Mouse (Mus musculus): Measurements from ENCODE around the gene Lekr1. TPM values are rescaled to one million over a fixed set of nuclear protein-coding genes. Genes with fewer than 3 reads are reported as not detected.

The Lekr1 gene
- polyA plus RNA-seq, 1 experiment from 2014 or later, result 9.2 TPM

- no peaks in the 10 kb centered on the region for H3K9me3 ChIP-seq (ENCODE audit: control insufficient read depth, low read length)
- H3K36me3 ChIP-seq (ENCODE audit: control insufficient read depth, insufficient read depth, low read length), result no peaks in the 10 kb centered on the region
- no peak for ATAC-seq (ENCODE audit: insufficient number of reproducible peaks, insufficient read depth, low FRiP score, low read depth)
- H3K4me1 ChIP-seq (ENCODE audit: control insufficient read depth in 2 of 2, insufficient read depth in 2 of 2, low read length in 2 of 2), result no peaks in the 10 kb centered on the region
- no peak overlapping the region for H3K4me2 ChIP-seq (ENCODE audit: low read length)
- no peak overlapping the region for H3K27ac ChIP-seq (replicated peaks in 1 of 2; ENCODE audit: control insufficient read depth in 1 of 2, insufficient read depth in 1 of 2, low read depth in 2 of 2, low read length in 2 of 2)
- no peaks in the 10 kb centered on the region for H3K27me3 ChIP-seq (ENCODE audit: control insufficient read depth, insufficient read depth, low read length)
- no peak overlapping the region for H3K4me3 ChIP-seq (ENCODE audit: control insufficient read depth in 1 of 2, insufficient read depth in 1 of 2, low read depth in 1 of 2, low read length in 2 of 2)
- 81% methylated on average over 4 of the region's 4 CpGs for WGBS
- H3K9ac ChIP-seq (ENCODE audit: low read length), result no peak overlapping the region
Measured at GRCm38 (mm10) chr3:65800962-65801361, 134.9 kb downstream of the Lekr1 start.

GRCm38 (mm10) chr3:65802185-65802584 lies 136.2 kb downstream of the Lekr1 start:
- no peaks in the 10 kb centered on the region for H3K27me3 ChIP-seq (ENCODE audit: control insufficient read depth, insufficient read depth, low read length)
- no peak overlapping the region for H3K9ac ChIP-seq (ENCODE audit: low read length)
- no peaks in the 10 kb centered on the region for H3K36me3 ChIP-seq (ENCODE audit: control insufficient read depth, insufficient read depth, low read length)
- H3K4me2 ChIP-seq (ENCODE audit: low read length), result no peak overlapping the region
- no peaks in the 10 kb centered on the region for H3K9me3 ChIP-seq (ENCODE audit: control insufficient read depth, low read length)
- WGBS, result 76% methylated on average over 5 of the region's 5 CpGs
- H3K27ac ChIP-seq (replicated peaks in 1 of 2; ENCODE audit: control insufficient read depth in 1 of 2, insufficient read depth in 1 of 2, low read depth in 2 of 2, low read length in 2 of 2), result no peak overlapping the region
- H3K4me1 ChIP-seq (ENCODE audit: control insufficient read depth in 2 of 2, insufficient read depth in 2 of 2, low read length in 2 of 2), result no peaks in the 10 kb centered on the region
- no peak overlapping the region for H3K4me3 ChIP-seq (ENCODE audit: control insufficient read depth in 1 of 2, insufficient read depth in 1 of 2, low read depth in 1 of 2, low read length in 2 of 2)
- ATAC-seq (ENCODE audit: insufficient number of reproducible peaks, insufficient read depth, low FRiP score, low read depth), result no peak

GRCm38 (mm10) chr3:65802868-65803267 lies 136.8 kb downstream of the Lekr1 start:
- WGBS, result 66% methylated on average over 5 of the region's 5 CpGs
- Histone ChIP-seq H3K4me3 (ENCODE audit: control insufficient read depth in 1 of 2, insufficient read depth in 1 of 2, low read depth in 1 of 2, low read length in 2 of 2) (no peak overlapping the region), H3K9me3 (ENCODE audit: control insufficient read depth, low read length) (no peaks in the 10 kb centered on the region), H3K4me1 (ENCODE audit: control insufficient read depth in 2 of 2, insufficient read depth in 2 of 2, low read length in 2 of 2) (no peaks in the 10 kb centered on the region), H3K4me2 (ENCODE audit: low read length) (no peak overlapping the region), H3K27me3 (ENCODE audit: control insufficient read depth, insufficient read depth, low read length) (no peaks in the 10 kb centered on the region), H3K27ac (replicated peaks in 1 of 2; ENCODE audit: control insufficient read depth in 1 of 2, insufficient read depth in 1 of 2, low read depth in 2 of 2, low read length in 2 of 2) (no peak overlapping the region), H3K9ac (ENCODE audit: low read length) (no peak overlapping the region), H3K36me3 (ENCODE audit: control insufficient read depth, insufficient read depth, low read length) (no peaks in the 10 kb centered on the region)
- no peak for ATAC-seq (ENCODE audit: insufficient number of reproducible peaks, insufficient read depth, low FRiP score, low read depth)

GRCm38 (mm10) chr3:65814881-65815280 lies 148.9 kb downstream of the Lekr1 start:
- H3K4me2 ChIP-seq (ENCODE audit: low read length), result no peak overlapping the region
- no peaks in the 10 kb centered on the region for H3K9me3 ChIP-seq (ENCODE audit: control insufficient read depth, low read length)
- no peak overlapping the region for H3K9ac ChIP-seq (ENCODE audit: low read length)
- no peak overlapping the region for H3K27ac ChIP-seq (replicated peaks in 1 of 2; ENCODE audit: control insufficient read depth in 1 of 2, insufficient read depth in 1 of 2, low read depth in 2 of 2, low read length in 2 of 2)
- ATAC-seq (ENCODE audit: insufficient number of reproducible peaks, insufficient read depth, low FRiP score, low read depth), result no peak
- peaks cover under 1 to 8% of the 10 kb centered on the region in 2 experiments; a peak in 3 of 4 replicates for H3K4me1 ChIP-seq (ENCODE audit: control insufficient read depth in 2 of 2, insufficient read depth in 2 of 2, low read length in 2 of 2)
- 81% methylated on average over 6 of the region's 6 CpGs for WGBS
- H3K4me3 ChIP-seq (ENCODE audit: control insufficient read depth in 1 of 2, insufficient read depth in 1 of 2, low read depth in 1 of 2, low read length in 2 of 2), result no peak overlapping the region
- no peaks in the 10 kb centered on the region for H3K36me3 ChIP-seq (ENCODE audit: control insufficient read depth, insufficient read depth, low read length)
- no peaks in the 10 kb centered on the region for H3K27me3 ChIP-seq (ENCODE audit: control insufficient read depth, insufficient read depth, low read length)

GRCm38 (mm10) chr3:65816012-65816411 lies 150.0 kb downstream of the Lekr1 start:
- Histone ChIP-seq H3K4me2 (ENCODE audit: low read length) (no peak overlapping the region), H3K27ac (replicated peaks in 1 of 2; ENCODE audit: control insufficient read depth in 1 of 2, insufficient read depth in 1 of 2, low read depth in 2 of 2, low read length in 2 of 2) (no peak overlapping the region), H3K27me3 (ENCODE audit: control insufficient read depth, insufficient read depth, low read length) (no peaks in the 10 kb centered on the region), H3K9ac (ENCODE audit: low read length) (no peak overlapping the region), H3K4me1 (ENCODE audit: control insufficient read depth in 2 of 2, insufficient read depth in 2 of 2, low read length in 2 of 2) (peaks cover 5 to 10% of the 10 kb centered on the region in 2 experiments), H3K9me3 (ENCODE audit: control insufficient read depth, low read length) (no peaks in the 10 kb centered on the region), H3K4me3 (ENCODE audit: control insufficient read depth in 1 of 2, insufficient read depth in 1 of 2, low read depth in 1 of 2, low read length in 2 of 2) (no peak overlapping the region), H3K36me3 (ENCODE audit: control insufficient read depth, insufficient read depth, low read length) (no peaks in the 10 kb centered on the region)
- ATAC-seq (ENCODE audit: insufficient number of reproducible peaks, insufficient read depth, low FRiP score, low read depth), result no peak
- 87% methylated on average over 10 of the region's 10 CpGs for WGBS

GRCm38 (mm10) chr3:65818597-65818996 lies 152.6 kb downstream of the Lekr1 start:
- Histone ChIP-seq H3K4me3 (ENCODE audit: control insufficient read depth in 1 of 2, insufficient read depth in 1 of 2, low read depth in 1 of 2, low read length in 2 of 2) (no peak overlapping the region), H3K9me3 (ENCODE audit: control insufficient read depth, low read length) (0 out of 2 replicates have a peak, but pooled peaks cover under 1% of the 10 kb centered on the region), H3K9ac (ENCODE audit: low read length) (no peak overlapping the region), H3K4me1 (ENCODE audit: control insufficient read depth in 2 of 2, insufficient read depth in 2 of 2, low read length in 2 of 2) (peaks cover 5 to 10% of the 10 kb centered on the region in 2 experiments), H3K4me2 (ENCODE audit: low read length) (no peak overlapping the region), H3K27me3 (ENCODE audit: control insufficient read depth, insufficient read depth, low read length) (no peaks in the 10 kb centered on the region), H3K36me3 (ENCODE audit: control insufficient read depth, insufficient read depth, low read length) (no peaks in the 10 kb centered on the region), H3K27ac (replicated peaks in 1 of 2; ENCODE audit: control insufficient read depth in 1 of 2, insufficient read depth in 1 of 2, low read depth in 2 of 2, low read length in 2 of 2) (no peak overlapping the region)
- no peak for ATAC-seq (ENCODE audit: insufficient number of reproducible peaks, insufficient read depth, low FRiP score, low read depth)
- 78% methylated on average over 4 of the region's 4 CpGs for WGBS

GRCm38 (mm10) chr3:65819841-65820240 lies 153.8 kb downstream of the Lekr1 start:
- Histone ChIP-seq H3K27me3 (ENCODE audit: control insufficient read depth, insufficient read depth, low read length) (no peaks in the 10 kb centered on the region), H3K9me3 (ENCODE audit: control insufficient read depth, low read length) (0 out of 2 replicates have a peak, but pooled peaks cover 3% of the 10 kb centered on the region), H3K9ac (ENCODE audit: low read length) (no peak overlapping the region), H3K36me3 (ENCODE audit: control insufficient read depth, insufficient read depth, low read length) (no peaks in the 10 kb centered on the region), H3K4me1 (ENCODE audit: control insufficient read depth in 2 of 2, insufficient read depth in 2 of 2, low read length in 2 of 2) (peaks cover 5 to 10% of the 10 kb centered on the region in 2 experiments), H3K4me2 (ENCODE audit: low read length) (no peak overlapping the region), H3K27ac (replicated peaks in 1 of 2; ENCODE audit: control insufficient read depth in 1 of 2, insufficient read depth in 1 of 2, low read depth in 2 of 2, low read length in 2 of 2) (peak overlapping the region in 1 of 2 experiments; percentile 59; a peak in 3 of 4 replicates), H3K4me3 (ENCODE audit: control insufficient read depth in 1 of 2, insufficient read depth in 1 of 2, low read depth in 1 of 2, low read length in 2 of 2) (no peak overlapping the region)
- no peak; the same call in 1 of the 2 replicates for ATAC-seq (ENCODE audit: insufficient number of reproducible peaks, insufficient read depth, low FRiP score, low read depth)
- WGBS, result 35% methylated on average over 6 of the region's 6 CpGs

- peaks cover 19 to 31% of the 10 kb centered on the region in 2 experiments for H3K4me1 ChIP-seq (ENCODE audit: control insufficient read depth in 2 of 2, insufficient read depth in 2 of 2, low read length in 2 of 2)
- no peak overlapping the region for H3K4me3 ChIP-seq (ENCODE audit: control insufficient read depth in 1 of 2, insufficient read depth in 1 of 2, low read depth in 1 of 2, low read length in 2 of 2)
- H3K9me3 ChIP-seq (ENCODE audit: control insufficient read depth, low read length), result 0 out of 2 replicates have a peak, but pooled peaks cover 3% of the 10 kb centered on the region
- ATAC-seq (ENCODE audit: insufficient number of reproducible peaks, insufficient read depth, low FRiP score, low read depth), result no peak
- peak overlapping the region in 1 of 2 experiments; percentile 17; a peak in 1 of 4 replicates for H3K27ac ChIP-seq (replicated peaks in 1 of 2; ENCODE audit: control insufficient read depth in 1 of 2, insufficient read depth in 1 of 2, low read depth in 2 of 2, low read length in 2 of 2)
- H3K9ac ChIP-seq (ENCODE audit: low read length), result no peak overlapping the region
- no peak overlapping the region for H3K4me2 ChIP-seq (ENCODE audit: low read length)
- no peaks in the 10 kb centered on the region for H3K27me3 ChIP-seq (ENCODE audit: control insufficient read depth, insufficient read depth, low read length)
- WGBS, result 61% methylated on average over 3 of the region's 3 CpGs
- no peaks in the 10 kb centered on the region for H3K36me3 ChIP-seq (ENCODE audit: control insufficient read depth, insufficient read depth, low read length)
Measured at GRCm38 (mm10) chr3:65824886-65825285, 158.9 kb downstream of the Lekr1 start.

All from heart, embryonic 14.5 days (tissue).